ENCODE assay signal across 10 mouse cellular contexts in the genomic region with DNA sequence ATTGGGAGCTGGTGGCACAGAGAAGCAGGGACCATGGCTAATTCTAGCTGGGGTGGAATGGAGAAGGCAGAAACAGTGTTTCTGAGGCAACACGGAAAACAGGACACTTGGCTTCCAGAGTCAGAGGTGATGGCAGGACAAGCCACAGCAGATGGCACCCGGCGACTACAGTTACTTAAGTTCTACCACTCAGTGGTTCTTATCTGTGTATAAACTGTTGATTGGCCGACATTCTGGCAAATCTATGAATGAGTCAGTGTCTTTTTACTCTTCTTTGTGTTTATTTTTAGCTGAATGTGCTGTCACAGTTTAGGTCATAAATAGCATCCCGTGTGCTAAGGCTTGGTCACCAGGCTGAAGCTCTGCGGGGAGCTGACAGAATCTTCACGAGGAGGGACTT. TPM values are rescaled to one million over a fixed set of nuclear protein-coding genes. Genes with fewer than 3 reads are reported as not detected.
A peak's percentile ranks its signal among the peaks of the same experiment; 100 is the strongest.
DNase-seq lines count a peak whose midpoint lies in the region.
"Had no signal": no experiment of that assay in that cellular context is flagged by ENCODE, and none has a peak within 500 bp of the region (broad histone marks: within the 10 kb centered on the region; RNA-seq: fewer than 3 reads in every experiment).

No protein-coding gene starts in this region.

- DNase-seq in cerebellum, adult 18-20 months: peak; percentile 39 to 59
- DNase-seq in cerebellum, postnatal 10 days: no peak
- peak; percentile 54 for DNase-seq in 3T3-L1 (ENCODE audit: low read depth, low spot score)
- peak; percentile 36 to 37 for DNase-seq in heart, adult 9 months (ENCODE audit: low spot score in 2 of 2)
- peak; percentile 63 for DNase-seq in lung, postnatal 10 days
- DNase-seq in kidney, adult 8-10 months: no peak
- DNase-seq in natural killer cell, adult 2 months (ENCODE audit: low spot score in 2 of 2): no peak
- DNase-seq in layer of hippocampus, adult 18-20 months (ENCODE audit: low spot score in 2 of 2): no peak
- DNase-seq: forebrain, postnatal 0 days had no signal

RNA-seq across cellular contexts. Expression of a gene that starts 10.3 kb away (rescaled TPM):
- total RNA-seq in layer of hippocampus, adult 18-20 months (2021): 10 to 100 TPM; 61.3 to 63.9 TPM

RNA-seq across cellular contexts. Expression of a gene that starts 44.8 kb away (rescaled TPM):
- total RNA-seq in layer of hippocampus, adult 18-20 months (2021): not detected
- total RNA-seq: forebrain, postnatal 0 days; left cerebral cortex, adult 8-10 months had no signal

Comparison
In these comparisons a context has a peak if more than half of its experiments do, and no peak if none do; other contexts are left out.
1. DNase-seq: peak in cerebellum, adult 18-20 months (2 of 2), 3T3-L1 (single experiment), heart, adult 9 months (2 of 2) and lung, postnatal 10 days (single experiment); none in cerebellum, postnatal 10 days (0 of 2), kidney, adult 8-10 months (0 of 2), natural killer cell, adult 2 months (0 of 2) and layer of hippocampus, adult 18-20 months (0 of 2).